Mouse (Mus musculus) liver, embryonic 12.5 days (tissue): ENCODE measurements around the gene Bicc1. TPM values are rescaled to one million over a fixed set of nuclear protein-coding genes. Genes with fewer than 3 reads are reported as not detected.

ENCODE experiments used
- ATAC-seq: fragments of 200-750 bp; cut with Nextera tagmentation; 2 replicates; pipeline ENCODE4 v1.8.0; 2017; ENCODE audit warnings: moderate number of reproducible peaks, mild to moderate bottlenecking, moderate library complexity
- H3K27ac ChIP-seq: fragments of 300-500 bp; sonication (generic); 2 replicates; pipeline ENCODE4 v1.5.1; 2016; ENCODE audit warnings: mild to moderate bottlenecking
- H3K27me3 ChIP-seq: fragments of 300-500 bp; sonication (generic); replicated peaks from 2 replicates; pipeline ENCODE4 v1.6.1; 2016; ENCODE audit warnings: mild to moderate bottlenecking, moderate library complexity
- H3K36me3 ChIP-seq: fragments of 300-500 bp; sonication (generic); 2 replicates; pipeline ENCODE4 v1.6.1; 2016; ENCODE audit warnings: mild to moderate bottlenecking, moderate library complexity
- H3K4me1 ChIP-seq: fragments of 300-500 bp; sonication (generic); 2 replicates; pipeline ENCODE4 v1.6.1; 2016
- H3K4me2 ChIP-seq: fragments of 300-500 bp; sonication (generic); 2 replicates; pipeline ENCODE4 v1.6.1; 2016; ENCODE audit warnings: mild to moderate bottlenecking, moderate library complexity
- H3K4me3 ChIP-seq: fragments of 300-500 bp; sonication (generic); 2 replicates; pipeline ENCODE4 v1.5.1; 2016; ENCODE audit warnings: mild to moderate bottlenecking, moderate library complexity
- H3K9ac ChIP-seq: fragments of 300-500 bp; sonication (generic); 2 replicates; pipeline ENCODE4 v1.6.1; 2016; ENCODE audit warnings: mild to moderate bottlenecking, moderate library complexity
- H3K9me3 ChIP-seq: fragments of 300-500 bp; sonication (generic); replicated peaks from 2 replicates; pipeline ENCODE4 v1.6.1; 2016; ENCODE audit warnings: mild to moderate bottlenecking, moderate library complexity
- WGBS: fragments of 180-500 bp; shearing (Covaris S2); methylation state at CpG from one replicate; pipeline ENCODE4 v1.1.7; 2016; ENCODE audit not compliant: insufficient replicate concordance; 5-methylcytosine and 5-hydroxymethylcytosine counted together
- polyA plus RNA-seq: library from polyadenylated mRNA; unstranded; fragments of >200 nt; fragmentation: Nextera tagmentation; extraction: Ambion mirVana; gene quantifications from 2 replicates; pipeline ENCODE4 v1.2.1, GENCODE M21; 2016

Bicc1 gene
- polyA plus RNA-seq, 1 experiment from 2014 or later = 4.9 TPM

DNA sequence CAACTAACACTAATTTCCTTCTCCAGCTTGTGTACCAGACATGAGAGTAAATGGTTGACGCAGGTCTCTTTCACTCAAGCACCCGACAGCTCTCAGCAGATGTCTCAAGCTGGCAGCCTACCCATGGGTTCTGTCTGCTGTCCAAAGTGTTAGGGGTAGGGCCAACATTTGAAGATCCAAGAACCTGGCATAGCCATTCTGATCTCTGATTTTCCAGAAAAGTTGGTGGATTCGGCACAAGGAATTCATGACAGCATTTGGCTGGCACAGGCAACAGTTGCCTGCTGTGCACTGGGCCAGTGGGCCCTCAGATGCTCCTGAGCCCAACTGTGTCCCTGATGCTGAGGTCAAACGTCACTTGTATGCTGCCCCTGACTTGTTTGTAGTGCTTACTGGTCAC, 130.5 kb downstream of the Bicc1 start:
- Histone ChIP-seq H3K9me3 (no peaks in the 10 kb centered on the region), H3K27me3 (no peaks in the 10 kb centered on the region), H3K9ac (no peak overlapping the region), H3K27ac (no peak overlapping the region), H3K4me3 (no peak overlapping the region), H3K4me1 (peaks cover 3% of the 10 kb centered on the region; the same call in 1 of the 2 replicates), H3K4me2 (no peak overlapping the region), H3K36me3 (no peaks in the 10 kb centered on the region)
- WGBS = 58% methylated on average over 4 of the region's 4 CpGs
- ATAC-seq = no peak

GRCm38 (mm10) chr10:71028066-71028844, 131.2 kb downstream of the Bicc1 start:
- Histone ChIP-seq H3K36me3 (no peaks in the 10 kb centered on the region), H3K4me2 (no peak overlapping the region), H3K4me1 (peaks cover 3% of the 10 kb centered on the region; the same call in 1 of the 2 replicates), H3K9me3 (no peaks in the 10 kb centered on the region), H3K27me3 (no peaks in the 10 kb centered on the region), H3K9ac (no peak overlapping the region), H3K4me3 (no peak overlapping the region), H3K27ac (no peak overlapping the region)
- WGBS = 60% methylated on average over 14 of the region's 14 CpGs
- no peak for ATAC-seq

DNA sequence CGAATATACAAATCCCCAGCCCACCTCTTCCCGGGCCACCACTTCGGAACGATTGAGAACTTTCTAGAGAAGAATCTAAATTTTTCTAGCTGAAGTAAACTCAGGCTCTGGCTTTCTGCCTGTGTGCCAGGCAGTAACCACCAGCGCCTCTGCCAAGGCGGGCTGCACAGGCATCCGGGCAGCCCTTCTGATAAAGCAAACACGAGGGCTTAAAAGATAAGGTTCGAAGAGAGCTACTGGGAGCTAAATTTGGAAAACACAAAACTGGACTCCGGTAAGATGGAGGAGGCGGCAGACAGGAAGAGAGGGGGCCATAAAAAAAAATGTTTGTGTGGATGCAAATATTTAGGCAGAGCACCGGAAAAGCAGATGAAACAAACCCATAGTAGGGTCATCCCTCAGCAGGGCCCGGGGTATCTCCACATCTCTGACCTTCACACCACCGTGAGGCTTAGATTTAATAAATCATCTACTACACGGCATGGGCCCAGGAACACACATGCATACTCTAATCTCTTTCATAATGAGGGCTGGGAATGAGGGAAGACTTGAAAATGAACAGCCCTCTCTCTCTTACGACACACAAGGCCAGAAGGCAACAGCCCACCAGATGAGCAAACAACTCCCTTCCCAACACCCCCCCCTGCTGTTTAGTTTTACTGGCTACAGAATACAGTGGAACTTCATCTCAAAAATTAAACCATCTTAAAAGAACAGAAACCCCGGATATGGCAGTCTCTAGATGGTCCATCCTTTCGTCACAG, 134.2 kb downstream of the Bicc1 start:
- Histone ChIP-seq H3K9me3 (no peaks in the 10 kb centered on the region), H3K27me3 (no peaks in the 10 kb centered on the region), H3K9ac (no peak overlapping the region), H3K4me2 (0 out of 2 replicates have a peak overlapping the region, but pooled peaks have one; percentile 4), H3K36me3 (no peaks in the 10 kb centered on the region), H3K4me1 (peaks cover 3% of the 10 kb centered on the region; the same call in 1 of the 2 replicates), H3K27ac (peak overlapping the region; percentile 65), H3K4me3 (no peak overlapping the region)
- no peak for ATAC-seq
- 62% methylated on average over 18 of the region's 18 CpGs for WGBS

DNA sequence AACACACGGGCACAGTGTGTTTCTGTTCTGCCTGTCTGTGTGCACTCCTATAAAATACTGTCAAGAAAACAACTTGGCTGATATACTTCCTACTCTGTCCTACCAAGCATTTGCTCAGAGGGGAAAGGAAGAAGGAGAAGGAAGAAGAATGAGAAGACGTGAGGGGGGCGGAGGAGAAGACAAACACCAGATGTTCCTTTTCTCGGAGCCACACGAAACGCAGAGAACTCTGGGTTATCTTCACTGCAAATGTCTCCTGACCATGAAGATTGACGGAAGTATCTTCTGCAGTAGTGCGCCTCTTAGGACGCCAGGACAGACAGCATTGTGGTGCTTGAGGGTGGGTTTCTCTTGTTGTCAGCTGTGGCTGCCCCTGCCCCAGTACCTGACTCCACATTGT, 134.8 kb downstream of the Bicc1 start:
- no peak for ATAC-seq
- Histone ChIP-seq H3K27ac (peak overlapping the region; percentile 65), H3K27me3 (no peaks in the 10 kb centered on the region), H3K4me3 (no peak overlapping the region), H3K9me3 (no peaks in the 10 kb centered on the region), H3K9ac (no peak overlapping the region), H3K4me2 (no peak overlapping the region), H3K4me1 (peaks cover 3% of the 10 kb centered on the region; the same call in 1 of the 2 replicates), H3K36me3 (no peaks in the 10 kb centered on the region)
- 61% methylated on average over 9 of the region's 9 CpGs for whole genome bisulfite sequencing

DNA sequence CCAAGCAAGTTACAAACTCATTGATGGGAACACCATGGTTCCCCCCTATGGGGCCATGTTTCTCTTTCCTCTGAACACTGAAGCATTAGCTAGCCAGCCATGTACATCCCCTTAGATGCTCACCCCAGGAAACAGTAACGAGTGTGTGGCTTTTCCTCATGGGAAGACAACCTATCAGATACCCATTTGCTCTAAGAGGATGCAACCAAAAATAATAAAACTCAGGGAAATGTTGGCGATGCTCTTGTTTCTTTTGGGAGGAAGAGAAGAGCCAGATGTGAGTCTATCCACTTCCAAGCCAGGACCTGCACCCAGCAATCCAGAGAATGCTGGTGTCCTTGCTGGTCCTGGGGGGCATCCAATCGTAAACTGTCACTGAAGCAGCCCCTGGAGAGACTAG, 136.0 kb downstream of the Bicc1 start:
- H3K4me1 ChIP-seq = peaks cover 3% of the 10 kb centered on the region; the same call in 1 of the 2 replicates
- H3K9ac ChIP-seq = no peak overlapping the region
- no peak for ATAC-seq
- no peaks in the 10 kb centered on the region for H3K27me3 ChIP-seq
- no peak overlapping the region for H3K4me2 ChIP-seq
- no peaks in the 10 kb centered on the region for H3K9me3 ChIP-seq
- 52% methylated on average over 3 of the region's 3 CpGs for WGBS
- H3K4me3 ChIP-seq = no peak overlapping the region
- H3K27ac ChIP-seq = no peak overlapping the region
- H3K36me3 ChIP-seq = no peaks in the 10 kb centered on the region

- no peaks in the 10 kb centered on the region for H3K9me3 ChIP-seq
- no peak overlapping the region for H3K4me2 ChIP-seq
- no peaks in the 10 kb centered on the region for H3K27me3 ChIP-seq
- 62% methylated on average over 5 of the region's 5 CpGs for WGBS
- ATAC-seq = no peak
- H3K27ac ChIP-seq = no peak overlapping the region
- peaks cover 1% of the 10 kb centered on the region; the same call in 1 of the 2 replicates for H3K4me1 ChIP-seq
- H3K9ac ChIP-seq = no peak overlapping the region
- H3K4me3 ChIP-seq = no peak overlapping the region
- no peaks in the 10 kb centered on the region for H3K36me3 ChIP-seq
Observed at GRCm38 (mm10) chr10:71020459-71020858, 139.0 kb downstream of the Bicc1 start.

DNA sequence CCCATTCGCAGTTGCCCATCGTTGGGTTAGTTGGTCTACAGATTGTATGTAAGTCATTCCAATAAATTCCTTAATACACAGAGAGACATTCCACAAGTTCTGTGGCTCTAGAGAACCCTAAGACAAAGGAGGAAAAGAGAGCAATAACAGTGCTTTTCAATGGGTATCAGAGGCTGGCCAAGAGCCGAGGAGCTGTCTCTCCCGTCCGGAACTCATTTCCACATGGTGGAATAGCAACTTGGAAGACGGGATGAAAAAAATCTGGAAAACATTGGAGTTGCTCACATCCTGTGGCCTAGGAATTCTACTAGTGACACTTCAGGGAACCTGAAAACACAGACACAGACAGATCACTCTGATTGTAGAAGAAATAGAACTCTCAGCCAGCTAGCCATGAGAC, 139.7 kb downstream of the Bicc1 start:
- H3K27ac ChIP-seq = no peak overlapping the region
- no peak overlapping the region for H3K9ac ChIP-seq
- no peaks in the 10 kb centered on the region for H3K27me3 ChIP-seq
- H3K4me2 ChIP-seq = no peak overlapping the region
- H3K4me3 ChIP-seq = no peak overlapping the region
- H3K9me3 ChIP-seq = no peaks in the 10 kb centered on the region
- H3K4me1 ChIP-seq = no peaks in the 10 kb centered on the region
- 82% methylated on average over 6 of the region's 6 CpGs for WGBS
- no peak for ATAC-seq
- no peaks in the 10 kb centered on the region for H3K36me3 ChIP-seq

- ATAC-seq = no peak
- 74% methylated on average over 19 of the region's 19 CpGs for WGBS
- Histone ChIP-seq H3K36me3 (no peaks in the 10 kb centered on the region), H3K4me2 (no peak overlapping the region), H3K9ac (no peak overlapping the region), H3K27me3 (no peaks in the 10 kb centered on the region), H3K27ac (no peak overlapping the region), H3K9me3 (0 out of 2 replicates have a peak, but pooled peaks cover 6% of the 10 kb centered on the region), H3K4me3 (no peak overlapping the region), H3K4me1 (no peaks in the 10 kb centered on the region)
Observed at GRCm38 (mm10) chr10:71009771-71010496, 149.6 kb downstream of the Bicc1 start.

- no peak overlapping the region for H3K4me2 ChIP-seq
- H3K27ac ChIP-seq = no peak overlapping the region
- H3K9ac ChIP-seq = no peak overlapping the region
- H3K4me1 ChIP-seq = no peaks in the 10 kb centered on the region
- H3K36me3 ChIP-seq = no peaks in the 10 kb centered on the region
- WGBS = 80% methylated on average over 11 of the region's 11 CpGs
- no peaks in the 10 kb centered on the region for H3K27me3 ChIP-seq
- 0 out of 2 replicates have a peak, but pooled peaks cover 6% of the 10 kb centered on the region for H3K9me3 ChIP-seq
- no peak overlapping the region for H3K4me3 ChIP-seq
- ATAC-seq = no peak
Observed at GRCm38 (mm10) chr10:71008721-71009120, 150.8 kb downstream of the Bicc1 start.

GRCm38 (mm10) chr10:71007956-71008355, 151.5 kb downstream of the Bicc1 start:
- H3K27ac ChIP-seq = no peak overlapping the region
- no peaks in the 10 kb centered on the region for H3K27me3 ChIP-seq
- no peak for ATAC-seq
- H3K9ac ChIP-seq = no peak overlapping the region
- no peaks in the 10 kb centered on the region for H3K4me1 ChIP-seq
- no peaks in the 10 kb centered on the region for H3K36me3 ChIP-seq
- H3K4me2 ChIP-seq = no peak overlapping the region
- H3K4me3 ChIP-seq = no peak overlapping the region
- 76% methylated on average over 9 of the region's 9 CpGs for WGBS
- 0 out of 2 replicates have a peak, but pooled peaks cover 6% of the 10 kb centered on the region for H3K9me3 ChIP-seq

- Histone ChIP-seq H3K27me3 (no peaks in the 10 kb centered on the region), H3K9me3 (0 out of 2 replicates have a peak, but pooled peaks cover 6% of the 10 kb centered on the region)
- 76% methylated on average over 5 of the region's 5 CpGs for WGBS
Observed at GRCm38 (mm10) chr10:71007516-71007915, 152.0 kb downstream of the Bicc1 start.

More at GRCm38 (mm10) chr10:71007516-71007915, 152.0 kb downstream of the Bicc1 start:
- no peaks in the 10 kb centered on the region for H3K36me3 ChIP-seq
- H3K9ac ChIP-seq = no peak overlapping the region
- no peak overlapping the region for H3K4me2 ChIP-seq
- H3K27ac ChIP-seq = no peak overlapping the region
- ATAC-seq = no peak
- no peaks in the 10 kb centered on the region for H3K4me1 ChIP-seq
- H3K4me3 ChIP-seq = no peak overlapping the region
